Mouse (Mus musculus) gastrocnemius, adult 8-10 months (tissue): ENCODE data around the gene Rnf187. TPM values are rescaled to one million over a fixed set of nuclear protein-coding genes. Genes with fewer than 3 reads are reported as not detected.
"Not testable (repeated sequence)": the region's sequence is repeated elsewhere in the genome, so short reads cannot be mapped to it uniquely, and the experiment has no call there.

Experiments used
- DNase-seq, 2 experiments: peaks; one replicate each; pipeline ENCODE4 v3.0.0; 2022; ENCODE audit warnings: low spot score in 2 of 2
- total RNA-seq, 4 experiments: library from RNA; stranded (reverse); gene quantifications; 2 replicates each; pipeline ENCODE4 v1.2.4; 2022

The Rnf187 gene
- total RNA-seq, 4 experiments from 2014 or later = 97.5 to 116 (median 100) TPM

DNA sequence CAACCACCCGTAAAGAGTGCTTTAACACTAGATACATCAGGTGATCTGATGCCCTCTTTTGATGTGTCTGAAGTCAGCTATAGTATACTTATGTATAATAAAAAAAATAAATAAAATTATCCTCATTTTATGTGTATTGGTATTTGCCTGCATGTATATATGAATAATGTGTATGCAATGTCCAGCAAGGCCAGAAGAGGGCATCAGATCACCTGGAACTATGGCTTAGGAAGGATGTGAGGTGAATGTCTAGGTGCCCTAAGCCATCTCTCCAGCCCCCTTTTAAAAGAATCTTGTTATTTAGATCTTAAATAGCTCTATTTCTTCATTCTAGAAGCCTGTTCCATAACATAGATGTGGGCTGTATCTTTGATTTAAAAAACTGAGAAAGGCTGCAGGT is 28.6 kb upstream of the Rnf187 start:
- no peak for DNase-seq

DNA sequence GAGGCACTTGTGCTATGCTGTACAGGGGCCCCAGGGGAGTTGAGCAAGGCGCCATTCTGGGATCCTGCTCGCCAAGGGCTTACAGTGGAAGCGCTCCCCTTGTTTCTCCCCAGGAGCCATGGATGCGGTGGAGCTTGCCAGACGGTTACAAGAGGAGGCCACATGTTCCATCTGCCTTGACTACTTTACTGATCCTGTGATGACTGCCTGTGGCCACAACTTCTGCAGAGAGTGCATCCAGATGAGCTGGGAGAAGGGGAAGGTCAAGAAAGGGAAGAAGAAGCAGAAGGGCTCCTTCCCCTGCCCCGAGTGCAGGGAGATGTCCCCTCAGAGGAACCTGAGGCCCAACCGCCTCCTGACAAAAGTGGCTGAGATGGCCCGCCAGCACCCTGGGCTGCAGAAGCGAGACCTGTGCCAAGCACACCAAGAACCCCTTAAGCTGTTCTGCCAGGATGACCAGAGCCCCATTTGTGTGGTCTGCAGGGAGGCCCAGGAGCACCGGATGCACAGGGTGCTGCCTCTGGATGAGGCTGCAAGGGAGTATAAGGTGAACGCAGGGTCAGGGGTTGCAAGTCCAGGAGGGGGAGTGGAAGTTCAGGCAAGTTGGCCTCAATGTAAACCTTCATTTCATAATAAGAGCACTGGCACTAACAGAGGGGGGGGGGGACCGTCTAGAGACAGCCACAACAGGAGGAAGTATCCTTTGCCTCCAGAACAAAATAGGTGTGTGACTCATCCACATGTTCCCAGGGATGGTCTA is 26.5 kb upstream of the Rnf187 start:
- no peak for DNase-seq

DNA sequence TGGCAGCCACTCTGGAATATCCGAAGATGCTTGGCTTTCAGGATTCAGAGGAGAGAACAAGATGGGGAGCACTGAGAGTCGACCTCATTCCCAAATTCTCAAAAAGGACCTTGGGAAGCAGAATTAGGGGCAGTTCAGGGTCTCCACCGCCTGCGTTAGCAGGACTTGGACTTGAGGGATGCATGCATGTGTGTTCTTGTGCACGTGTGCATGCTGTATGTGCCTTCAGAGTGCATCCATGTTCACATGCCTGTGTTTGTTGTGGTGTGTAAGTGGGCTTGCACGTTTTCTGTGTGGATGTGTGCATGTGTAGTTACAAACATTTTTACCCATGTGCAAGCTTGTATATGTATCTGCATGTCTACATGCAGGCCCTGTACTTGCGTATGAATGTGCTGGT is 25.5 kb upstream of the Rnf187 start:
- no peak for DNase-seq

DNA sequence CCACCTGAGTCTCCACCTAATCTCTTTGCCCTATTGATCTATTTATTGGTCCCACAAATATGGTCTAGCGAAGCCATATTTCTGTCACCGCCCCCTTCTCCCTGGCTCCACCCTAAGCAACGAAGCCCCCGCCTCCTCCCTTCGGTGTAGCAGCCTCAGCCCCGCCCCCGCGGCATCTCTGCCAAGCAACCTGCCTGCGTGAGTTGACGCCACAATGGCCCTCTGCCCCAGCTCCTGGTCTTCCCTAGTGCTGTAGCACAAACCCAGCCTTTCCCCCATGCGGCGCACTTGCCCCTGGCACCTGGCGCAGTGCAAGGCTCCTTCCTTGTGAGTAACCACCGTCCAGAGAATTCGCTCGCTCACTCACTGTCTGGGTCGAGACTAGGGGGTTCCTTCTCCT is 24.8 kb upstream of the Rnf187 start:
- DNase-seq = no peak

DNA sequence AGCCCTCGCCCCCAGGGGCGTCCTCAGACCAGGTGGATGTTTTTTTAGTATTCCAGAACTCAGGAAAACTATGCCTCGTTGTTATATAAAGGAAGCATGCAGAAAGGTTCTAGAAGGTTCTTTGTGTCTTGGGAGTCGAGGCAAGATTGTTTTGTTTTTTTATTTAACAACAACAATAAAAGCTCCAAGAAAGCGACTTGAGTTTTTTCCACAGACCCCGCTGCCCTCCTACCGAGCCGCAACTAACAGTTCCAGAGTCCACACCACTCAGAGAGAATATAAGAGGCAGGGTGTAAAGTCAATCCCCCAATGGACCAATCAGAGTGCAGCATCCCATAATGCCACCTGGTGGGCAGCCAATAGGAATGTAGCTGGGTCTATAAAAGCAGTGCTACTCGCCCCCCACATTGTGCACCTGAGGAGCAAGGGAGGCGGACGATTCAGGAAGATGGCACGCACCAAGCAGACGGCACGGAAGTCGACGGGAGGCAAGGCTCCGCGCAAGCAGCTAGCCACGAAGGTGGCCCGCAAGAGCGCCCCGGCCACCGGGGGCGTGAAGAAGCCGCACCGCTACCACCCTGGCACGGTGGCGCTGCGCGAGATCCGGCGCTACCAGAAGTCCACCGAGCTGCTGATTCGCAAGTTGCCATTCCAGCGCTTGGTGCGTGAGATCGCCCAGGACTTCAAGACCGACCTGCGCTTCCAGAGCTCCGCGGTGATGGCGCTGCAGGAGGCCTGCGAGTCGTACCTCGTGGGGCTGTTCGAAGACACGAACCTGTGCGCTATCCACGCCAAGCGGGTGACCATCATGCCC is 22.9 kb upstream of the Rnf187 start:
- DNase-seq = no peak

DNA sequence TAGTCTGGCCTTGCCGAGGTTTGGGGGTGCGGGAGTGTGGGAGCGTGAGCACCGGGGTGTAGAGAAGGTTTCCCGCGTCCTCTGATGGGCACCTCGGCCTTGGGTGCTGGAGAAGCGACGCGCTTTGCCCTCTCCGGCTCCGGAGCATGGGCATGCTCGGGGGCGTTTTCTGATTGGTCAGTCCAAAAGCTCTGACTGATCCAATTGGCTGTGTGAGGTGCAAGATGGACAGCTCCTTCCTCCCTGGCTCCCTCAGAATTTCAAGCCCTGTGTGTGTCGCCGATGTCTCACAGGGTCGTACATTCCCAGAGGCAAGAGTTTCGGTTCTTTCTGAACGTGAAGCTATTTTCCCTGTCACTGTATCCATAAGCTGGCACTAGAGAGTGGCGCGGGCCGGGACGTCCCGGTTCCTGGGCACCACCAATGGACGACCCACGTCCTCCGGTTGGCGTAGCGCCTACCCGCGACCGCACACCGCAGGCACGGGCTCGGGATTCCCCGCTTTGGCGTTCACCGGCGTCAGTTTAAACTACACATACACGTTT is 21.3 kb upstream of the Rnf187 start:
- peak in 1 of 2 experiments; percentile 42 for DNase-seq

DNA sequence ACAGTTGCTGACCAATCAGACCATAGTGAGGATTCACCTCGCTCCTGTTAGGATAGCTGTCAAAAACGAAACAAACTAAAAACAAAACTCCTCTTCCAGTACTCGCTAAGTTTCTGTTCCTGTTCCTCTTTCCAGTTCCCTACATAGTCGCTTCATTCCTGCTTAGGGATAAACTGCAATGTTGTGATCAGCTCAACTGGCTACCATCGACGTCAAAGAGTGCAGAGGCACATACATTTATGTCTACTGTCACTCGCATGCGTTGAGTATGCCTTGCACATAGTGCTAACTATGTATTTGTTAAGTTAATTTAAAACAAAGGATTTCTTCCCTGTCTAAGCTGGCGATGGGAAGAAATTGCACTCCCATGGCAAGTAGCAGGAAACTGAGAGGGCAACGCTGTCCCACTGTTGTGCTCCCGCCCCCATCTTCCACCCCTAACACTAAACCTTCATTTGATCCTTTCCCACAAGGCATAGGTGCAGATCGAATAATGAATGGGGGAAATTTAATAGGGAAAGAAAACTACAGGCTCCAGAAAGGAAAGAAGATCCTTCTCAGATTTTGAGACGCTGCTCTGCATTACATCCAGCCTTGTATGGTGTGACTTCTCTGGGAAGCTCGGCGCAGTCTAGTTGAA is 20.6 kb upstream of the Rnf187 start:
- DNase-seq = no peak

DNA sequence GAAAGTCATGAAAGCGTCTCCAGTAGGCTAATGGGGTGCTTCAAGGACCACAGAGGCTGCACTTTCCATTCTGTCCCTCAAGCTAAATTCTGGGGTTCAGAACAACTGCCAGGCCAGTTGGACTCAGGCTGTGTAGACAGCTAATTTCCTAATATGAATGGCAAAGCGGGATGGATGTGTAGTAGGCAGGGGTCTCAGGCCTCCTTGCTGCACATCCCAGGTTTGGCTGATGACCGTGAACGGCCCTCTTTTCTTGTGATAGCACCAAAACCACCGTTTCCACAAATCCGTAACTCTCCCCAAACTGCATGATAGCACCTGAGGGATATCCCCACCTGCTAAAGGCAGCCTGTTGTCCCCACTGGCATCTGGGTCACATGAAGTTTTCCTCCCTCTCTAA is 19.8 kb upstream of the Rnf187 start:
- no peak for DNase-seq

DNA sequence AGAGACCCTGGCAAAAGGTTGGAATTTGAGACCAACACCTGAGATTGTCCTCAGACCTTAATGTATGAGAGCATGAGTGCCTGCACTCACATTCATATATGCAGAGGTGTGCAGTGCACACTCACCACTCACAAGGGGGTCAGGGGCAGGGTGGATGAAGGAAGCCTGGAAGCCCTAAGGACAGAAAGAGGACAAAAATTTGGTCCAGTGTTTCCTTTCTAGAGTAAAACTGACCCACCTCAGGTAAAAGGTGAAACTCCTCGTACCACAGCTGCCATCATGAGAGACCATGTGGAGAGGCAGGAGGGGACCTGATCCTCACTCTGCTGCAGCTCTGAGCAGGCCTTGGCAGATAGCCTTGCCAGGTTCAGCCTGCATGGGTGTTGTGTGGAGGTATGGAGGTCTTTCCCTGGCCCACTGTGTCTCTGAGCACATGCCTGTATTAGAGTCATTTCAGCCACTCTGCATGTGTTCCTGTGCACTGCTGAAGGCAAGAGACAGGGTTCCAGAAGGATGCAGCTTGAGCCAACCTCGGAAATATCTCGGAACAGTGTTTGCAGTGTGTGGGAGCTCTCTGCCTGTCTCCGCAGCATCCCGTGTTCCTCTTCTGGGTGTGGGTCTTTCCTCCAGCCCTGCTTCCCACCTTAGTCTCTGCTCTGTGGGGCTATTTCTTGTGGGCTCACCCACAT is 18.7 kb upstream of the Rnf187 start:
- DNase-seq = no peak

DNA sequence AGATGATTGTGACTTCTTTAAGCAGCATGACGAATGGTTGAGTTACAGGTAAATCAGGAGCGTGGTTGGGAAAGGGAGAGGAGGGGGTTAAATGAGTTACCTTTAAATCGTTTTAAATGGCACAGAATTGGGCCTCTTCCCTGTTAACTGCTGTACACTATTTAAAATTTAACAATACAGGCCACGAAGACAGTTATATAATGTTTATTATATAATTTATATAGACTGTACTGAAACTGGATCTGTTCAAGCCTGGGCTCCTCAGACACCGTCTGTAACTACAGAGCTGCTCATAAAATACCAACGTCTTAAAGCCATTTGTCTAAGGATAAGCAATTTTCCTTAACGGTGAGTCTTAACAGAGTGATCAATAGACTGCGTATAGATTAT is 17.1 kb upstream of the Rnf187 start:
- no peak for DNase-seq

DNA sequence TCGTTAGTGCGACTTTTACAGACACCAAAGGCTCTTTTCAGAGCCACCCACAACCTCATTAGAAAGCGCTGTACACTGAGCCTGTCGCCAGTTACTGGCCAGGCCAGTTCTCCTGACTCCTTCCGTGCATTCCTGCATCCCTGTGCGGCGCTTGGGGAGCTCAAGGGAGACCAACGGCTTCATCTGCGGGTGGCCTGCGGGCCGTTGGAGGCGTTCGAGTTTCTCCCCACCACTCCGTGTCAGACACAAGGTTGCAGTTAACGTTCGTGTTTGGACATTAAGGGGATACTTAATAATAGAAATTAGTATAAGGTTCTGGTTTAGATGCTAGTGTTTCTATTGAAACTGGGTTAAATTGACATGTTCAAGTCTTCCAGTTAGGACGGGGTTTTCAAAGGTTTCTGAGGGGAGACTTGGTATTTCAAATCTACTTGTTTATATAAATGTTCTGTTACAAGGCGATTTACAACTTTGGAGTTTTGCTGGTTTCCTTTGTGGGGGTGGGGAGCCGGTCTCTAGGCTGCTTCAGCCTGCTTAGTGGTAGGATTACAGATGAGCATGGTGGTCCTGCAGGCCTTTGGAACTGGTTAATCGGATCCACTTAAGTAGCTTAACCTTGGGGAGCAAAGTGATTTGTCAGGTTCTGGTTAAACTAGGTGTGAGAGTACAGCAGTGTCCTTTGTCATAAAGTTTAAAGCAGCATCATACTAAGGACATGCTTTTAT is 16.6 kb upstream of the Rnf187 start:
- no peak for DNase-seq

DNA sequence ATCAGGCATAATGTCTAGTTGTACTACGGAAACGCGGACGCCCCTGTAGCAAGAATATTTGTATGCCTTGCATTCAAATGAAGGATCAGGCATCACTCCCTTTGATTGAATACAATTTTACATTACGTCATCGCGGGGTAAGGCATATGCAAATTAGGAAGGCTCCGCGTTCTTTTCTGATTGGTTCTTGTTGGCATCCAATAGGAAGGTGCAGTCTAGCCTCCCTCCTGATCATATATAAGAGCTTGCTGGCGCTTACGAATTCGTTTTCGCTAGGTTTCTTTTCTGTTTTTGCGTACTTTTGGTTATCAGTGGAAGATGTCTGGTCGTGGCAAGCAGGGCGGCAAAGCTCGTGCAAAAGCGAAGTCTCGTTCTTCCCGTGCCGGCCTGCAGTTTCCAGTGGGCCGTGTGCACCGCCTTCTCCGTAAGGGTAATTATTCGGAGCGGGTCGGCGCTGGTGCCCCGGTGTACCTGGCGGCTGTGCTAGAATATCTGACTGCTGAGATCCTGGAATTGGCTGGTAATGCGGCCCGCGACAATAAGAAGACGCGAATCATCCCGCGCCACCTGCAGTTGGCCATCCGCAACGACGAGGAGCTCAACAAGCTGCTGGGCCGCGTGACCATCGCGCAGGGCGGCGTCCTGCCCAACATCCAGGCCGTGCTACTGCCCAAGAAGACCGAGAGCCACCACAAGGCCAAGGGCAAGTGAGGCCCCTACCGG is 15.9 kb upstream of the Rnf187 start, which contains the start of the genes Hist3h2a and Trim17:
TSS of gene Hist3h2a (plus strand) at position 266 of the 723 bp plus-strand sequence.
TSS of gene Trim17 (plus strand) at position 266 of the 723 bp plus-strand sequence.
- DNase-seq = peak; percentile 81 to 91

DNA sequence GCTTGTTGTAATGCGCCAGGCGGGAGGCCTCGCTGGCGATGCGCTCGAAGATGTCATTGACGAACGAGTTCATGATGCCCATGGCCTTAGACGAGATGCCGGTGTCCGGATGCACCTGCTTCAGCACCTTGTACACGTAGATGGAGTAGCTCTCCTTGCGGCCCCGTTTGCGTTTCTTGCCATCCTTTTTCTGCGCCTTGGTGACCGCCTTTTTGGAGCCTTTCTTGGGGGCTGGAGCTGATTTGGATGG is 15.4 kb upstream of the Rnf187 start:
- not testable (repeated sequence) for DNase-seq

DNA sequence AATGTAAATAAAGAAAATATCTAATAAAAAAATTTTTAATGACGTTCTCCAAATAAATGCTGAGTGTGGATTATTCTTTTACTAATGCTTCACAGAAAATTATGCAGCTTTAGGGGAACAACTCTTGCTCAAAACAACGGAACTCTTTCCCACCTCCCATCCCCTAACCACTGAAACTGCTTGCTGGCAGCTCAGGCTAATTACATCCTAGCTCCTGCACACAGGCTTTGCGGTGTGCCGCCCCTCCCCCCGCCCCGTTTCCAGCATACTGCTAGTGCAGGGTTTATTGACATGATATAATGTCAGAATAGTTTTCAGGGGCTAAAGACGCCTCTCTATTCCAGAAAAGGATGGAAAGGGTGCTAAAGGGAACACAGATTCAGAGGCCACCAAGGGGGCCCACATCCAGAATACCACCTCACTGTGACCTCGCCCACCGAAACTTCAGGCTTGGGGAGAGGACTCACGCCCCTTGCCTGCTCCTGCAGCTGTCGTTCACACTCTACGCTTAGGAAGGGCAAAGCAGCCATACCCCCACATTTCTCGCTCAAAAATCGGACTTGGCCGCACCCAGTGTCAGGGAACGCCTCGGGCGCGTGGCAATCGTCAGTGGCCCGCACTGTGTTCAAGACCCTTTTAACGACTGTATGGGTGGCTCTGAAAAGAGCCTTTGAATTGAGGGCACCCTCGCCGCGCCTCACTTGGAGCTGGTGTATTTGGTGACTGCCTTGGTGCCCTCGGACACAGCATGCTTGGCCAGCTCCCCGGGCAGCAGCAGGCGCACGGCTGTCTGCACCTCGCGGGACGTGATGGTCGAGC is 14.8 kb upstream of the Rnf187 start:
- DNase-seq = no peak

DNA sequence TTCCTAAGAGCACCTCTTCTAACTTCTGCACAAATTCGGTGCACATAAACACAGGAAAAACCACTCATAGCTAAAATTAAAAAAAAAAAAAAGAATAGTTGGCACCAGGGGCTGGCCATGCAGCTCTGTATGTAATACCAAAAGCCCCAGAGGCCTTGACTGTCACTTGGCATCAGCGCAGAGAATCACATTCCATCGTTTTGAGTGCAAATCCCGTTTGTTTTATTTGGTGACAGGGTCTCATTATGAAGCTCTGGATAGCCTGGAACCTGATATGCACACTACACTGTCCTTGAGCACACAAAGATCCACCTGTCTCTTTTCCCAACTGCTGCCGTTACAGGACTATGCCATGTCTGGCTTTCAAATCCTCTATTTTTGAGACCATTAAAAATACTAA is 12.5 kb upstream of the Rnf187 start:
- no peak for DNase-seq

DNA sequence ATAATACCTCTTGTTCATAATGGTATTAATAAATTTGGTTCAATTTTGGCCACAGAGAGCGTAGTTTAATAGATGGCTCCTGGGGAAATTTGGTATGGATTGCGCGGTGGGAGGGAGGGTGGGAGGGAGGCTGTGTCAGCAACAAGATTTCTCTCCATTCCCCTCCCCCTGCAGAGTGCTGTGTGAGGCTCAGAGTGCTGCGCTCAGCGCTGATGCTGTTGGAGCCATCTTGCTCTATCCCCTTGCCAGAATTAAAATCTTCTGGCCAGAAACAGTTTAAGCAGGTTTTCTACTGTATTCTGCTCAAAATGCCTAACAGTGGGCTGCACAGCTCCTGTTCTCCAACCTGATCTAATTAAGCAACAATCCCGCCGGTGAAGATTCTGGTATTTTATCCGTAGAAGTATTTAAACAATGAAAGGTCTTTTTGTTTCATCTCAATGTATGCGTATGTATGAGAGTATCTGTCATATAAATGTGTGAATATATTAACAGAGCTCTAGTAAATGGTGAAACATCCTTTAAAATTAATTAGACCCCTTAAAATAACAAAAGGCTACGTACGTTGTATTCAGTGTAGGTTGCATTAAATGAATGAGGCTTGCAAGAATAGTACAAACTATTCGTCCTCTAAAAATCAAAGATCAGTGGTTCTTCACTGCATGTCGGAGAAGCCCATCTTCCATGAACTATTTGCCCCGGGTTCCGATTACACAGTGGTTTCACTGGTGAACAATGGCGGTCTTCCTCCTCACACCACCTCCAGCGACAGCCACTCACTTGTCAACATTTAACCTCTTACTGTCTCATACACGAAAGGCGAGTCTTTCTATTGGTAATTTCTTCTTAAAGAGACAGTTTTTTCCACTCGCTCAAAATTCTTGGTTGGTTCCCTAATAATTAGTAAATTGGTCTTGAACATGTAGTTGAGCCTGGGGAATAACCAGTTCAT is 11.0 kb upstream of the Rnf187 start:
- DNase-seq = no peak

DNA sequence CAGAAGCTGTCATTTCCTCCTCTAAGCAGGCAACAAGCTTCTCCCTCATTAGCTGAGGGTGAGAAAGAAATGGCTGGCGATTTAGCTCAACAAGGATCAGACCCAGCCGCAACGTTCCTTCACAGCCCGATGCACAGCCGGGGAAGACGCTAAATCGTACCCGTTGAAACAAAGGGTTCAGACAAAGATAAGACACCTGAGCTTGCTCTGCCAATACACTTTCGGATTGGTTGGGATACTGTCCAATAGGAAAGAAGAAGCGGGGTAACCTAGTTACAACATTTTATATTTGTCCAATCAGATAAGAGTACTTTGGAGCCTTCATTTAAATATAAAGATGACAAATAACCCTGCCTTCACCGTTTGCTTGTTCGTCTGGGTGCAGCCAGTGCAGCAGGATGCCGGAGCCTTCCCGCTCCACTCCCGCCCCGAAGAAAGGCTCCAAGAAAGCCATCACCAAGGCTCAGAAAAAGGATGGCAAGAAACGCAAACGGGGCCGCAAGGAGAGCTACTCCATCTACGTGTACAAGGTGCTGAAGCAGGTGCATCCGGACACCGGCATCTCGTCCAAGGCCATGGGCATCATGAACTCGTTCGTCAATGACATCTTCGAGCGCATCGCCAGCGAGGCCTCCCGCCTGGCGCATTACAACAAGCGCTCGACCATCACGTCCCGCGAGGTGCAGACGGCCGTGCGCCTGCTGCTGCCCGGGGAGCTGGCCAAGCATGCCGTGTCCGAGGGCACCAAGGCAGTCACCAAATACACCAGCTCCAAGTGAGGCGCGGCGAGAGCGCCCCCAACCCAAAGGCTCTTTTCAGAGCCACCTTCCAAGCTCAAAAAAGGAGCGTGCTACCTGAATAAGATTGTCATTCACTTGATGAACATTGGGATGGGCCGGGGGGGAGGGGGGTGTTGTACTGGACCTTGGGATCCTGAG is 10.1 kb upstream of the Rnf187 start, which contains the start of gene Hist3h2ba:
TSS of gene Hist3h2ba (plus strand) at position 379 of the 938 bp plus-strand sequence.
- no peak for DNase-seq
